Mouse (Mus musculus): ENCODE measurements at regions not wholly inside any gene's neighbourhood (a gene's known extent, or its start where the extent isn't known, plus 50 kb on each side); places are given as distances from the start of the nearest gene placed in this dataset.

- TF ChIP-seq POLR2A (IDR thresholded peaks at IDR 0.05; ENCODE audit: insufficient read depth, low read depth, low read length) (no peak), CTCF (IDR thresholded peaks at IDR 0.05) (no peak), EP300 (IDR thresholded peaks at IDR 0.05; ENCODE audit: insufficient read depth, low read depth, low read length) (no peak)
These were observed 465.7 kb downstream of the Arl4a start for GRCm38 (mm10) chr12:39572147-39572546.
